Mouse (Mus musculus) macrophage (primary cell): ENCODE data around the gene Srl. TPM values are rescaled to one million over a fixed set of nuclear protein-coding genes. Genes with fewer than 3 reads are reported as not detected.
A peak's percentile ranks its signal among the peaks of the same experiment; 100 is the strongest.

Source experiments
- H3K27ac ChIP-seq: fragments of 350-480 bp; formaldehyde crosslinking; 2 replicates; pipeline ENCODE4 v1.9.0; 2021
- H3K36me3 ChIP-seq: fragments of 350-480 bp; formaldehyde crosslinking; 2 replicates; pipeline ENCODE4 v1.9.0; 2021; ENCODE audit errors: inconsistent target
- H3K4me3 ChIP-seq: fragments of 350-480 bp; formaldehyde crosslinking; 2 replicates; pipeline ENCODE4 v1.9.0; 2021; ENCODE audit errors: inconsistent target
- H3K79me2 ChIP-seq: fragments of 350-480 bp; formaldehyde crosslinking; 2 replicates; pipeline ENCODE4 v1.9.0; 2021; ENCODE audit errors: inconsistent target
- WGBS: methylation state at CpG from one replicate; pipeline ENCODE4 v1.1.7; 2026; ENCODE audit warnings: inconsistent platforms; ENCODE audit not compliant: missing documents; 5-methylcytosine and 5-hydroxymethylcytosine counted together
- polyA plus RNA-seq: library from polyadenylated mRNA; stranded (reverse); fragments of 250-400 nt; gene quantifications from 3 replicates; pipeline ENCODE4 v1.2.4, GENCODE M21; 2018; ENCODE audit warnings: inconsistent platforms

Gene Srl
- polyA plus RNA-seq, 1 experiment from 2014 or later = 3.0 TPM

- Histone ChIP-seq H3K79me2 (peaks cover 16% of the 10 kb centered on the region; the same call in 1 of the 2 replicates), H3K4me3 (peak overlapping the region; percentile 68), H3K36me3 (no peaks in the 10 kb centered on the region), H3K27ac (peak overlapping the region; percentile 79)
- WGBS = 1% methylated on average over 37 of the region's 43 CpGs
Measured at GRCm38 (mm10) chr16:4560145-4560952, 18.7 kb upstream of the Srl start.

GRCm38 (mm10) chr16:4559715-4560144 lies 18.1 kb upstream of the Srl start, which contains the start of gene Tfap4:
Gene Tfap4 (minus strand): TSS chr16:4559854.
- Histone ChIP-seq H3K27ac (peak within 1 kb of the TSS; percentile 79), H3K4me3 (peak within 1 kb of the TSS; percentile 68), H3K79me2 (peaks cover 21% of the 10 kb centered on the region; the same call in 1 of the 2 replicates), H3K36me3 (no peaks in the 10 kb centered on the region)
- WGBS = under 1% methylated on average over 11 of the region's 17 CpGs

GRCm38 (mm10) chr16:4558980-4559631 lies 17.5 kb upstream of the Srl start:
- under 1% methylated on average over 43 of the region's 43 CpGs for WGBS
- Histone ChIP-seq H3K36me3 (no peaks in the 10 kb centered on the region), H3K79me2 (peaks cover 22% of the 10 kb centered on the region; the same call in 1 of the 2 replicates), H3K27ac (peak overlapping the region; percentile 73), H3K4me3 (peak overlapping the region; percentile 68)

- peak overlapping the region; percentile 73 for H3K27ac ChIP-seq
- H3K79me2 ChIP-seq = peaks cover 22% of the 10 kb centered on the region; the same call in 1 of the 2 replicates
- 0% methylated on average over 38 of the region's 38 CpGs for WGBS
- no peaks in the 10 kb centered on the region for H3K36me3 ChIP-seq
- peak overlapping the region; percentile 68 for H3K4me3 ChIP-seq
Measured at GRCm38 (mm10) chr16:4558384-4558979, 16.9 kb upstream of the Srl start.

- Histone ChIP-seq H3K4me3 (peak overlapping the region; percentile 68), H3K27ac (peak overlapping the region; percentile 73), H3K79me2 (peaks cover 22% of the 10 kb centered on the region; the same call in 1 of the 2 replicates), H3K36me3 (no peaks in the 10 kb centered on the region)
- WGBS = 1% methylated on average over 19 of the region's 19 CpGs
Measured at GRCm38 (mm10) chr16:4557949-4558348, 16.3 kb upstream of the Srl start.

GRCm38 (mm10) chr16:4557085-4557484 lies 15.5 kb upstream of the Srl start:
- Histone ChIP-seq H3K27ac (no peak overlapping the region), H3K79me2 (peaks cover 22% of the 10 kb centered on the region; the same call in 1 of the 2 replicates), H3K36me3 (no peaks in the 10 kb centered on the region), H3K4me3 (no peak overlapping the region)
- WGBS = 67% methylated on average over 1 of the region's 1 CpGs

GRCm38 (mm10) chr16:4555555-4555954 lies 13.9 kb upstream of the Srl start:
- H3K4me3 ChIP-seq = no peak overlapping the region
- no peak overlapping the region for H3K27ac ChIP-seq
- WGBS = 100% methylated on average over 1 of the region's 1 CpGs
- H3K79me2 ChIP-seq = peaks cover 22% of the 10 kb centered on the region; the same call in 1 of the 2 replicates
- no peaks in the 10 kb centered on the region for H3K36me3 ChIP-seq

- WGBS = 74% methylated on average over 6 of the region's 6 CpGs
- Histone ChIP-seq H3K4me3 (no peak overlapping the region), H3K79me2 (peaks cover 22% of the 10 kb centered on the region; the same call in 1 of the 2 replicates), H3K36me3 (no peaks in the 10 kb centered on the region), H3K27ac (no peak overlapping the region)
Measured at GRCm38 (mm10) chr16:4552829-4553550, 11.4 kb upstream of the Srl start.

- no peak overlapping the region for H3K4me3 ChIP-seq
Measured at GRCm38 (mm10) chr16:4551885-4552284, 10.3 kb upstream of the Srl start.

GRCm38 (mm10) chr16:4551056-4551455 lies 9.4 kb upstream of the Srl start:
- Histone ChIP-seq H3K27ac (no peak overlapping the region), H3K79me2 (peaks cover 5% of the 10 kb centered on the region; the same call in 1 of the 2 replicates), H3K4me3 (no peak overlapping the region), H3K36me3 (no peaks in the 10 kb centered on the region)
- WGBS = 76% methylated on average over 13 of the region's 13 CpGs

More at GRCm38 (mm10) chr16:4551885-4552284, 10.3 kb upstream of the Srl start:
- H3K36me3 ChIP-seq = no peaks in the 10 kb centered on the region
- 97% methylated on average over 12 of the region's 12 CpGs for WGBS
- H3K27ac ChIP-seq = no peak overlapping the region
- H3K79me2 ChIP-seq = peaks cover 11% of the 10 kb centered on the region; the same call in 1 of the 2 replicates

GRCm38 (mm10) chr16:4548953-4549688 lies 7.5 kb upstream of the Srl start:
- H3K27ac ChIP-seq = no peak overlapping the region
- 94% methylated on average over 17 of the region's 18 CpGs for WGBS
- H3K79me2 ChIP-seq = no peaks in the 10 kb centered on the region
- H3K36me3 ChIP-seq = no peaks in the 10 kb centered on the region
- no peak overlapping the region for H3K4me3 ChIP-seq

- 85% methylated on average over 5 of the region's 5 CpGs for WGBS
- no peaks in the 10 kb centered on the region for H3K36me3 ChIP-seq
- H3K79me2 ChIP-seq = no peaks in the 10 kb centered on the region
- no peak overlapping the region for H3K27ac ChIP-seq
- H3K4me3 ChIP-seq = no peak overlapping the region
Measured at GRCm38 (mm10) chr16:4547611-4548010, 6.0 kb upstream of the Srl start.

- WGBS = 95% methylated on average over 8 of the region's 8 CpGs
- no peaks in the 10 kb centered on the region for H3K36me3 ChIP-seq
- H3K27ac ChIP-seq = no peak overlapping the region
- no peaks in the 10 kb centered on the region for H3K79me2 ChIP-seq
- H3K4me3 ChIP-seq = no peak overlapping the region
Measured at GRCm38 (mm10) chr16:4546838-4547237, 5.2 kb upstream of the Srl start.
